Mouse (Mus musculus) layer of hippocampus, adult 2 months (tissue): Measurements from ENCODE around the gene Slco1c1. TPM values are rescaled to one million over a fixed set of nuclear protein-coding genes. Genes with fewer than 3 reads are reported as not detected.

Source experiments
- DNase-seq, 2 experiments: peaks; one replicate each; pipeline ENCODE4 v3.0.0; 2022; ENCODE audit warnings: low spot score in 2 of 2
- H3K27ac ChIP-seq: fragments of 200-600 bp; 2 replicates; pipeline ENCODE4 v1.8.1; 2022
- H3K4me3 ChIP-seq: fragments of 200-600 bp; 2 replicates; pipeline ENCODE4 v1.8.1; 2022; ENCODE audit warnings: mild to moderate bottlenecking
- CTCF ChIP-seq: fragments of 200-600 bp; conservative IDR thresholded peaks from 2 replicates; pipeline ENCODE4 v1.8.1; 2022; ENCODE audit warnings: antibody characterized with exemption, mild to moderate bottlenecking, moderate library complexity
- total RNA-seq, 2 experiments: library from RNA; stranded (reverse); gene quantifications; 2 replicates each; pipeline ENCODE4 v1.2.3; 2021

The Slco1c1 gene
- total RNA-seq, 2 experiments from 2014 or later = 41.5 to 51.6 TPM

GRCm38 (mm10) chr6:141610702-141611260, 86.6 kb downstream of the Slco1c1 start:
- no peak for TF ChIP-seq CTCF
- Histone ChIP-seq H3K27ac (no peak overlapping the region), H3K4me3 (no peak overlapping the region)
- DNase-seq = no peak

- no peak overlapping the region for H3K27ac ChIP-seq
- TF ChIP-seq CTCF = no peak
- DNase-seq = no peak
- no peak overlapping the region for H3K4me3 ChIP-seq
Observed at GRCm38 (mm10) chr6:141614017-141614416, 89.8 kb downstream of the Slco1c1 start.

GRCm38 (mm10) chr6:141615348-141615747, 91.2 kb downstream of the Slco1c1 start:
- DNase-seq = no peak
- Histone ChIP-seq H3K4me3 (no peak overlapping the region), H3K27ac (no peak overlapping the region)
- no peak for TF ChIP-seq CTCF

Other genes starting within 250 kb of the Slco1c1 start
- gene Slco1b2, start 105.2 kb downstream of the Slco1c1 start, total RNA-seq = under 1 TPM in 1 of 2 experiments, not detected in 1; 0.12 TPM
- not detected for gene Gm5724, start 249.4 kb downstream of the Slco1c1 start, total RNA-seq